Mouse (Mus musculus) lung, postnatal 14 days (tissue): ENCODE measurements around the gene Oasl1.
"Not testable (repeated sequence)": the region's sequence is repeated elsewhere in the genome, so short reads cannot be mapped to it uniquely, and the experiment has no call there.

Source experiments
- DNase-seq: peaks from one replicate; pipeline ENCODE4 v3.0.0; 2021

The Oasl1 gene

DNA sequence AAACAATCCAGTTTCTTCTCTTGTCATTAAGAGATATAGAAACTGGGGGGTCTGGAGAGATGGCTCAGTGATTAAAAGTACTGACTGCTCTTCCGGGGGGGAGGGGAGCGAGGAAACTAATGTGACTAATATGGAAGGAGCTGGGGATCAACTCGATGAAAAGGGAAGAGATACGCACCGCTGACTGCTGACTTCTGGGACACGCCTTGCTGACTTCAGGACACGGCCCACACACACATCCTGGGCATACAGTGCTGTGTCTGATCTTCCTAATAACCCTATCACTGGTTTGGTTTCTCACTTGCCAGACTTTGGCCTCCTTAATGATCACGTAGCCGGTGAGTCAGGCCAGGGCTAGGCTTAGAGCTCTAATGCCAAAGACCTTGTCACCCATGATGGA, 3.7 kb downstream of the Oasl1 start:
- no peak for DNase-seq

DNA sequence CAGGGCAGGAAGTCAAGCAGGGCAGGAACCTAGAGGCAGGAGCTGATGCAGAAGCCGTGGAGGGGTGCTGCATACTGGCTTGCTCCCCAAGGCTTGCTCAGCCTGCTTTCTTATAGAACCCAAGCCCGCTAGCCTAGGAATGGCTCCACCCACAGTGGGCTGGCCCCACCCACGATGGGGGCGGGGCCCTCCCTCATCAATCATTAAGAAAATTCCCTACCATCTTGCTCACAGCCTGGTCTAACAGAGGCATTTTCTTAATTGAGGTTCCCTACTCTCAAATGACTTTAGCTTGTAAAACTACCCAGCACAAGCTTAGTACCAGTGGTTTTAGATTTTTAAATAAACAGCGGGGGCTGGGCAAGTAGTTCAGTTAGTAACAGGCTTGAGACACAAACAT, 8.6 kb downstream of the Oasl1 start:
- DNase-seq = no peak

- DNase-seq = no peak
These were observed 10.2 kb downstream of the Oasl1 start for GRCm38 (mm10) chr5:114933206-114933605.

GRCm38 (mm10) chr5:114935838-114936237, 12.8 kb downstream of the Oasl1 start:
- DNase-seq = no peak

- not testable (repeated sequence) for DNase-seq
These were observed 18.1 kb downstream of the Oasl1 start for GRCm38 (mm10) chr5:114941138-114941537.

GRCm38 (mm10) chr5:114942074-114942765, 19.2 kb downstream of the Oasl1 start, which contains the start of gene 2210016L21Rik:
2210016L21Rik (plus strand) TSS chr5:114942158.
- peak; percentile 79 for DNase-seq

GRCm38 (mm10) chr5:114942766-114943130, 19.7 kb downstream of the Oasl1 start:
- DNase-seq = no peak

DNA sequence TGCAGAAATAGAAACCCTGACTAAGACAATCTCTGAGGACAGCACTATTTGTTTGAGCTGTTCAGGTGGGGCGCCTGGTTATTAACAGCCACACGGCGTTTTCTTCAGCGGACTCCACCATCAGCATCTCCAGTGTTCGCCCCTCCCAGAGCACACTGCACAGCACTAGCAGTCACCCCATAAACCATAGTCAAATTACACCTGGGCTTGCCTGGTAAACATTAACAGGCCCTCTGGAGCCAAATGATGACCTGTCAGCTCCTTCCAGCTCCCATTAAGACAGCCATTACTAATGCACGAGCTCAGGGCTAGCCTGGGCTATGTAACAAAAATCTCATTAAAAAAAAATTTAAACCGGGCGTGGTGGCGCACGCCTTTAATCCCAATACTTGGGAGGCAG, 22.0 kb downstream of the Oasl1 start:
- no peak for DNase-seq

- peak; percentile 41 for DNase-seq
These were observed 25.9 kb downstream of the Oasl1 start for GRCm38 (mm10) chr5:114948891-114949290.

GRCm38 (mm10) chr5:114949316-114949715, 26.3 kb downstream of the Oasl1 start:
- DNase-seq = no peak

GRCm38 (mm10) chr5:114949812-114950211, 26.8 kb downstream of the Oasl1 start:
- no peak for DNase-seq

- no peak for DNase-seq
These were observed 27.6 kb downstream of the Oasl1 start for GRCm38 (mm10) chr5:114950669-114951068.

DNA sequence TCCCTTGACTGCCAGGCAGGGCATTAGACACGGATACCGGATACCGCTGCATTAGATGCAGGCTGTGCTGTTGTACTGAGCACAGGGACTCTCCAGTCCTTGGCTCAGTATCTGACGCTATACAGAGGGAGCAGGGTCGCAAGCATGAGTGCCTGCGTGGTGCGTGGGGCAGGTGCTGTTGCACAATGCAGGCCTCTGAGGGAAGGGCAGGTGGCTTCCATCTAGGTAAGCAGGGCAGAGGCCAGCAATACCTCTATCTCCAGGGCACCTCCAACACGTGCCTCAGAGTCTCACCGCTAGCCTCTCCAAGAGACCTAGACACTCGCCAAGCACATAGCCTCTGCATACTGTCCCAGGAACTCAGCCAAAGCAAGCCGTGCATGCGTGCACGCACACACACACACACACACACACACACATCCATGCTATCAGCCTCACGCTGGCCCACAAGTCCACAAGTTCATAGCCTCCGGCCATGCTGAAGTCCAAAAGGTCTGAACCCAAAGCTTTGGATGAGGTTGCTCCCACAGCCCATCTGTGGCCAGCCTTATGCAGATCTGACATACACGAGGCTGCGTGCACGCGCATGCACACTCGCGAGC, 28.3 kb downstream of the Oasl1 start:
- DNase-seq = no peak

DNA sequence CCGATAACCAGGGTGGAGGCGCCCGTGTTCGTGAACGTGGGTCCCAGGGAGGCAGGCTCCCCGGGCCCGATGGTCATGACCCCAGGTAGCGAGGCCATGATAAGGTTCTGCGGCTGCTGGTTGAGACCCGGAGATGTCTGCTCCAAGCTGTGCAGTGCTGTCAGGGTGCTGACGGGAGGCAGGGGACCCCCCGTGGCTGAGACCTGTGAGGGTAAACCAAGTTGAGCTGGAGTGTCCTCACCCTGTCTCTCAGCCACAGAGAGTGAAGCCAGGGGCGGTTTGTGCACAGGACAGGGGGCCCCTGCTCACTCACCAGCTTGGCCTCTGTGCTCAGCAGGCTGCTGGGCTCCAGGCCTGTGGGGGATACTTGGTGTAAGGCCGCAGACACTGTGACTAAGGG, 30.3 kb downstream of the Oasl1 start:
- no peak for DNase-seq

DNA sequence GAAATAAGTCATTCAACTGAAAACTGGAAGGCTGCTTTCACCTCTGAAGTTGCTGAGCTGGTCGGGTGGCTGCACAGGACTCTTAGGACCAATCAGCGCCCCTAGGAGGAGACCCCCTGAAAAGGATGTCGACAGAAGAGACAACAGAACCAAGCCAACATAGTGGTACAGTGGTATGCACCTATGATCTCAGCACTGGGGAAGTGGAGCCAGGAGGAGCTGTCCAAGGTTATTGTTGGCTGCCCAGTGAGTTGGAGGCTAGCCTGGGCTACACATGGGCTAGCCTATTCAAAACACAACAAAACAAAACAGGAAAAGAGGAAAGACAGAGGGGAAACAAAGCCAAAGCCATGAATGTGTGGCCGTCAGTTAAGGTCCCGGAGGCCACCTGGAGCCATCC, 35.0 kb downstream of the Oasl1 start:
- no peak for DNase-seq

DNA sequence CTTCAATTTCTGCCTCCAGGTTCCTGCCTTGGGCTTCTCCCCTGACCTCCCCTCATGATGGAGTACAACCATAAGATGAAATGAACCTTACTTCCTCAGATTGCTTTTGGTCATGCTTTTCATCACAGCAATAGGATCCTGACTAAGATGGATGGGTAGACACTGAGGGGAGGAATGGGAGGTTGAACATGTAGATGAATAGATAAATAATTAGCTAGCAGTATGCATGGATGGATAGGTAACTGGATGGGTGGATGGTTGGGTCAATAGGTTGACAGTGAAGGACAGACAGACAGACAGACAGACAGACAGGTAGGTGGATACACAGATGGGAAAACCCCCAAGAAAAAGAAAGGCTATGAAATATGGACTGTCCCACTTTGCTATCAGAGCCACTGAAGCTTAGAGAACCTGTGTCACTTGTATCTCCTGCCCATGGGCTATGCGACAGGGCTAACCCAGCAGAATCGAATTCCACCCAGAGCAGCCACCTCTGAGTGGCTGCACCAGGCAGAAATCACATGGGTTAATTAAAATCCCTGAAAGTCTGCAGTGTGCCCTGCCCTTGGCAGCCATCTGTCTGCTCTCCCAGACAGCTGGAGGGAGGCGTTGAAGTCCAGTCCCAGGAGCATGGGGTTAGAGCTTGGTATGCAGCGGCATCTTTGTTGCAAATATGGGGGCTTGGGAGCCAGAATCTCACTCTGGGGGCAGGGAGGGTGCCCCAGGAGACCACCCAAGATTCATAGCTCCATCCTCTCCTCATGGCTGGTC, 38.7 kb downstream of the Oasl1 start:
- DNase-seq = no peak

GRCm38 (mm10) chr5:114964315-114964966, 41.4 kb downstream of the Oasl1 start:
- no peak for DNase-seq

GRCm38 (mm10) chr5:114964967-114965898, 42.2 kb downstream of the Oasl1 start:
- no peak for DNase-seq

DNA sequence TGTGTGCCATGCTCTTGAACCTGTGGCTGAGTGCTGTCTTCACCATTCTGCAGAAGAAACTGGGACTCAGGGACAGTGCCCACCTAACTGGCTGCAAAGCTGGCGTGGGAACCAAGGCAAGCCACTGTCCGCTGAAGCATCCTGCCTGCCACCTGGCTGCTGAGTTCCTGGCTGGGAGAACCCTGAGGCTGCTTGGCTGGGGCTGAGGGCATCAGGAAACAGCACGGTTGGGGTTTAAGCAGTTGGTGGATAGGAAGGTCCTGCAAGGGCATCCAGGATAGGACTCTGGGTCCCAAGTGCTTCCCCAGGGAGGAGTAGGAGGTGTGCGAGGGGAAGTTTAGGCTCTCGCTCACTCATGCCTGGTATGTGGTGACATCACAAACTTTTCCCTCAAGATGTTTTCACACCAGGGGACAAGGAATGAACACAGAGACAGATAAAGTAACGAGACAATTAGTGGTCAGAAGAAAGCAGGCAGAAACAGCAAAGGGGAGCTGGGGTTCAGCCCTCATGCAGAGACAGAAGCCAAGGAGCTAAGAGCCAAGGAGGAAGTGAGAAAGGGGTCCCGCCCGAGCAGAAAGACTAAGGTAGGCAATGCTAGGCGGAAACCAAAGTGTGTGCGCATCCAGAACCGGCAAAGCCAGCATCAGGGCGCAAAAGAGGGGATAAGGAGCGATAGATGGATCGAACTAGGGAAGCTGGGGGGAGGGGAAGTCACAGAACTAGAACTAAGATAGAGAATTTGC, 44.7 kb downstream of the Oasl1 start:
- no peak for DNase-seq

- no peak for DNase-seq
These were observed 45.6 kb downstream of the Oasl1 start for GRCm38 (mm10) chr5:114968651-114969050.

- no peak for DNase-seq
These were observed 46.0 kb downstream of the Oasl1 start for GRCm38 (mm10) chr5:114969064-114969463.
